Mouse (Mus musculus) lung, embryonic 16.5 days (tissue): ENCODE measurements around the gene Gm15097. TPM values are rescaled to one million over a fixed set of nuclear protein-coding genes. Genes with fewer than 3 reads are reported as not detected.
"Not testable (repeated sequence)": the region's sequence is repeated elsewhere in the genome, so short reads cannot be mapped to it uniquely, and the experiment has no call there.

Experiments used
- ATAC-seq: fragments of 200-750 bp; cut with Nextera tagmentation; 2 replicates; pipeline ENCODE4 v1.8.0; 2017; ENCODE audit warnings: low read depth, mild to moderate bottlenecking, moderate library complexity
- H3K27ac ChIP-seq: fragments of 300-500 bp; sonication (generic); 2 replicates; pipeline ENCODE4 v1.5.1; 2014; ENCODE audit warnings: mild to moderate bottlenecking, control low read depth, low read length
- H3K27me3 ChIP-seq: fragments of 300-500 bp; sonication (generic); 2 replicates; pipeline ENCODE4 v1.6.1; 2014; ENCODE audit warnings: low read depth, low read length, mixed read lengths; ENCODE audit not compliant: control insufficient read depth, insufficient read depth
- H3K36me3 ChIP-seq: fragments of 300-500 bp; sonication (generic); 2 replicates; pipeline ENCODE4 v1.6.1; 2014; ENCODE audit warnings: low read length; ENCODE audit not compliant: control insufficient read depth, insufficient read depth
- H3K4me1 ChIP-seq: fragments of 300-500 bp; sonication (generic); replicated peaks from 2 replicates; pipeline ENCODE4 v1.6.1; 2014; ENCODE audit warnings: low read length, mixed read lengths; ENCODE audit not compliant: control insufficient read depth, insufficient read depth
- H3K4me2 ChIP-seq: fragments of 300-500 bp; sonication (generic); 2 replicates; pipeline ENCODE4 v1.6.1; 2014; ENCODE audit warnings: low read depth, low read length, control low read depth
- H3K4me3 ChIP-seq: fragments of 300-500 bp; sonication (generic); 2 replicates; pipeline ENCODE4 v1.5.1; 2014; ENCODE audit warnings: mild to moderate bottlenecking, low read length, control low read depth
- H3K9ac ChIP-seq: fragments of 300-500 bp; sonication (generic); 2 replicates; pipeline ENCODE4 v1.6.1; 2014; ENCODE audit warnings: low read length, control low read depth
- H3K9me3 ChIP-seq: fragments of 300-500 bp; sonication (generic); 2 replicates; pipeline ENCODE4 v1.6.1; 2016; ENCODE audit warnings: low read length; ENCODE audit not compliant: control insufficient read depth
- WGBS: fragments of 180-500 bp; shearing (Covaris S2); extraction: QIAGEN DNeasy Blood & Tissue Kit; methylation state at CpG from one replicate; pipeline ENCODE4 v1.1.7; 2014; 5-methylcytosine and 5-hydroxymethylcytosine counted together
- polyA plus RNA-seq: library from polyadenylated mRNA; unstranded; fragments of >200 nt; fragmentation: Nextera tagmentation; extraction: Ambion mirVana; gene quantifications from 2 replicates; pipeline ENCODE4 v1.2.1, GENCODE M21; 2015

Gm15097 gene
- not detected in 2 replicates for polyA plus RNA-seq

- WGBS = no CpG with 5 or more reads among the region's 6 CpGs
- H3K36me3 ChIP-seq, H3K4me1 ChIP-seq, H3K9me3 ChIP-seq, H3K4me2 ChIP-seq, H3K4me3 ChIP-seq, H3K27ac ChIP-seq, ATAC-seq, H3K27me3 ChIP-seq, H3K9ac ChIP-seq: not testable (repeated sequence)
Observed at GRCm38 (mm10) chrX:149784173-149784572, at the start of gene Gm15097. Gene Gm15097 (plus strand): TSS chrX:149784473.

GRCm38 (mm10) chrX:149762853-149763252, 21.4 kb upstream of the Gm15097 start:
- ATAC-seq, H3K4me2 ChIP-seq, H3K4me3 ChIP-seq, H3K9me3 ChIP-seq, H3K27me3 ChIP-seq, H3K4me1 ChIP-seq, H3K27ac ChIP-seq, H3K36me3 ChIP-seq, H3K9ac ChIP-seq: not testable (repeated sequence)
- WGBS = 43% methylated on average over 4 of the region's 4 CpGs

- not testable (repeated sequence) for H3K9ac ChIP-seq, ATAC-seq, H3K27me3 ChIP-seq, H3K4me3 ChIP-seq, H3K27ac ChIP-seq, H3K9me3 ChIP-seq, H3K4me2 ChIP-seq, H3K36me3 ChIP-seq, H3K4me1 ChIP-seq
- WGBS = 94% methylated on average over 6 of the region's 6 CpGs
Observed at GRCm38 (mm10) chrX:149811178-149811577, 26.9 kb downstream of the Gm15097 start.

Other genes with a start within 250 kb of the Gm15097 start
- gene Gm10439, start 189.9 kb upstream of the Gm15097 start, polyA plus RNA-seq = not detected in 2 replicates
- gene Gm15091, start 157.2 kb downstream of the Gm15097 start, polyA plus RNA-seq = not detected in 2 replicates